Mouse (Mus musculus) layer of hippocampus, postnatal 36 days (tissue): ENCODE data around the gene Efcab12. TPM values are rescaled to one million over a fixed set of nuclear protein-coding genes. Genes with fewer than 3 reads are reported as not detected.
"Not testable (repeated sequence)": the region's sequence is repeated elsewhere in the genome, so short reads cannot be mapped to it uniquely, and the experiment has no call there.

Experiments used
- DNase-seq, 2 experiments: peaks; one replicate each; pipeline ENCODE4 v3.0.0; 2022
- total RNA-seq, 2 experiments: library from RNA; stranded (reverse); gene quantifications; 2 replicates each; pipeline ENCODE4 v1.2.3; 2021

Efcab12 gene
- total RNA-seq, 2 experiments from 2014 or later: 4.0 to 4.7 TPM

GRCm38 (mm10) chr6:115838745-115839144, 533 bp upstream of the Efcab12 start:
- no peak for DNase-seq

- DNase-seq: no peak
Measured at GRCm38 (mm10) chr6:115833861-115834260, 4.4 kb downstream of the Efcab12 start.

- DNase-seq: no peak
Measured at GRCm38 (mm10) chr6:115832152-115832850, 5.9 kb downstream of the Efcab12 start.

- DNase-seq: no peak
Measured at GRCm38 (mm10) chr6:115830779-115831601, 7.2 kb downstream of the Efcab12 start.

GRCm38 (mm10) chr6:115823850-115824464, 14.3 kb downstream of the Efcab12 start:
- DNase-seq: not testable (repeated sequence)

GRCm38 (mm10) chr6:115821216-115821993, 16.8 kb downstream of the Efcab12 start:
- no peak for DNase-seq

- no peak for DNase-seq
Measured at GRCm38 (mm10) chr6:115818129-115818528, 20.1 kb downstream of the Efcab12 start.

- DNase-seq: no peak
Measured at GRCm38 (mm10) chr6:115815041-115815440, 23.2 kb downstream of the Efcab12 start.

GRCm38 (mm10) chr6:115814104-115814503, 24.1 kb downstream of the Efcab12 start:
- DNase-seq: peak; percentile 35 to 46

- no peak for DNase-seq
Measured at GRCm38 (mm10) chr6:115811606-115812005, 26.6 kb downstream of the Efcab12 start.

GRCm38 (mm10) chr6:115808488-115809231, 29.6 kb downstream of the Efcab12 start, which contains the start of gene Rpl32:
Gene Rpl32, minus strand, starts transcription at chr6:115808747.
- DNase-seq: peak; percentile 86 to 87

GRCm38 (mm10) chr6:115808196-115808487, 30.1 kb downstream of the Efcab12 start:
- DNase-seq: no peak

GRCm38 (mm10) chr6:115807464-115808195, 30.6 kb downstream of the Efcab12 start:
- DNase-seq: no peak

GRCm38 (mm10) chr6:115804432-115805192, 33.6 kb downstream of the Efcab12 start:
- DNase-seq: no peak

- peak; percentile 60 to 68 for DNase-seq
Measured at GRCm38 (mm10) chr6:115803541-115804382, 34.5 kb downstream of the Efcab12 start.

GRCm38 (mm10) chr6:115801811-115802210, 36.4 kb downstream of the Efcab12 start:
- no peak for DNase-seq

GRCm38 (mm10) chr6:115792691-115793215, 45.5 kb downstream of the Efcab12 start:
- DNase-seq: no peak

- DNase-seq: no peak
Measured at GRCm38 (mm10) chr6:115791842-115792686, 46.1 kb downstream of the Efcab12 start.
